Mouse (Mus musculus) embryonic facial prominence, embryonic 14.5 days (tissue): Measurements from ENCODE around the gene Spout1. TPM values are rescaled to one million over a fixed set of nuclear protein-coding genes. Genes with fewer than 3 reads are reported as not detected.

Experiments
- polyA plus RNA-seq: library from polyadenylated mRNA; unstranded; fragments of >200 nt; fragmentation: Nextera tagmentation; extraction: Ambion mirVana; gene quantifications from 2 replicates; pipeline ENCODE4 v1.2.1, GENCODE M21; 2014

Gene Spout1
- polyA plus RNA-seq, 1 experiment from 2014 or later = 63.8 TPM

Other genes starting within 250 kb of the Spout1 start
- gene Gle1, start 243.0 kb downstream of the Spout1 start, polyA plus RNA-seq = 44.1 and 54.0 TPM in 2 replicates
- 149 and 159 TPM in 2 replicates for gene Sptan1, start 212.9 kb downstream of the Spout1 start, polyA plus RNA-seq
- gene Wdr34, start 129.6 kb downstream of the Spout1 start, polyA plus RNA-seq = 29.0 and 33.7 TPM in 2 replicates
- gene Set, start 121.1 kb downstream of the Spout1 start, polyA plus RNA-seq = 351 and 393 TPM in 2 replicates
- gene Pkn3, start 100.8 kb downstream of the Spout1 start, polyA plus RNA-seq = 5.6 and 7.6 TPM in 2 replicates
- gene Zdhhc12, start 84.8 kb downstream of the Spout1 start, polyA plus RNA-seq = 26.1 and 28.9 TPM in 2 replicates
- gene Zer1, start 53.9 kb downstream of the Spout1 start, polyA plus RNA-seq = 7.9 and 8.3 TPM in 2 replicates
- 10.5 TPM in 2 replicates for gene Tbc1d13, start 44.7 kb downstream of the Spout1 start, polyA plus RNA-seq
- gene Endog, start 7.0 kb downstream of the Spout1 start, polyA plus RNA-seq = 21.9 and 26.5 TPM in 2 replicates
- gene Kyat1, start 27.4 kb upstream of the Spout1 start, polyA plus RNA-seq = 8.1 and 8.2 TPM in 2 replicates
- 39.2 and 41.3 TPM in 2 replicates for gene Lrrc8a, start 59.3 kb upstream of the Spout1 start, polyA plus RNA-seq
- gene Gm28035, start 62.1 kb upstream of the Spout1 start, polyA plus RNA-seq = 0.06 TPM in 1 of 2 replicates, not detected in the other
- 5.4 and 5.7 TPM in 2 replicates for gene Phyhd1, start 87.7 kb upstream of the Spout1 start, polyA plus RNA-seq
- not detected in 2 replicates for gene Gm28038, start 102.6 kb upstream of the Spout1 start, polyA plus RNA-seq
- 30.2 and 30.8 TPM in 2 replicates for gene Dolk, start 107.9 kb upstream of the Spout1 start, polyA plus RNA-seq
- gene Nup188, start 107.9 kb upstream of the Spout1 start, polyA plus RNA-seq = 35.4 and 39.4 TPM in 2 replicates
- 79.3 and 83.1 TPM in 2 replicates for gene Sh3glb2, start 180.9 kb upstream of the Spout1 start, polyA plus RNA-seq
- gene Miga2, start 185.8 kb upstream of the Spout1 start, polyA plus RNA-seq = 17.6 and 18.8 TPM in 2 replicates
- 28.5 and 29.0 TPM in 2 replicates for gene Dolpp1, start 213.8 kb upstream of the Spout1 start, polyA plus RNA-seq
- gene Crat, start 237.4 kb upstream of the Spout1 start, polyA plus RNA-seq = 43.5 and 46.9 TPM in 2 replicates
- 70.2 and 77.1 TPM in 2 replicates for gene Ptpa, start 237.6 kb upstream of the Spout1 start, polyA plus RNA-seq